Mouse (Mus musculus) layer of hippocampus, adult 8-10 months (tissue): ENCODE measurements around the gene Gon7. TPM values are rescaled to one million over a fixed set of nuclear protein-coding genes. Genes with fewer than 3 reads are reported as not detected.

ENCODE experiments used
- DNase-seq, 2 experiments: peaks; one replicate each; pipeline ENCODE4 v3.0.0; 2022; ENCODE audit warnings: low spot score in 2 of 2
- total RNA-seq, 4 experiments: library from RNA; stranded (reverse); gene quantifications; 2 replicates each; pipeline ENCODE4 v1.2.4; 2022

Gene Gon7
- total RNA-seq, 4 experiments from 2014 or later = 10.9 to 13.3 (median 12.1) TPM

DNA sequence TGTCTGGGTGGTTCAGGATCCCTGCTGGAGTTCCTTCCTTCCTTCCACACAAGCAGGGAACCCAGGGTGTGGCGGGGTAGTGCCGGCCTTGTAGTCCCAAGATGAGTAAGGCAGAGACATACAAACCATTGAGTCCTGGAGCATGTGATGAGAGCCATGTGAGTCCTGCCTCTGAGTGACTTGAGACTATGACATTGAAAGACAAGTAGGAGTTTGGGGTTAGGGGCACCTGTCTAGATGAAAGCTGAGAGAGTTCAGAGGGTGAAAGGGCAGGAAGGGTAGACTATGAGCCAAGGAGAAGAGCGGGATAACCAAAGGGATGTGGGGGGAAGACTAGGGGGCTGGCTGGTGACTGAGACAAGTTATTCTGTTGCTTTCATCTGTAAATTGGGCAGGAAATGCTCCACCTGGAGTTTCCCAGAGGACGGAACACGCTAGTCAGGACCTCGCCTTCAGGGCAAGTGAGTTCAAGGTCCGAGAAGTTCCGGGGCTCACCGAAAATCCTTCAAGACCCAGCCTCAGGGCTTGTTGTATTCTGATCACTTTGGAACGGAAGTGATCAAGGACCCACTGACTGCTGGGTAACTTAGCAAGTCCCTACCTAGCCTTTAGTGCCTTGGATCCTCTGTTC lies 50.7 kb downstream of the Gon7 start:
- DNase-seq = no peak

DNA sequence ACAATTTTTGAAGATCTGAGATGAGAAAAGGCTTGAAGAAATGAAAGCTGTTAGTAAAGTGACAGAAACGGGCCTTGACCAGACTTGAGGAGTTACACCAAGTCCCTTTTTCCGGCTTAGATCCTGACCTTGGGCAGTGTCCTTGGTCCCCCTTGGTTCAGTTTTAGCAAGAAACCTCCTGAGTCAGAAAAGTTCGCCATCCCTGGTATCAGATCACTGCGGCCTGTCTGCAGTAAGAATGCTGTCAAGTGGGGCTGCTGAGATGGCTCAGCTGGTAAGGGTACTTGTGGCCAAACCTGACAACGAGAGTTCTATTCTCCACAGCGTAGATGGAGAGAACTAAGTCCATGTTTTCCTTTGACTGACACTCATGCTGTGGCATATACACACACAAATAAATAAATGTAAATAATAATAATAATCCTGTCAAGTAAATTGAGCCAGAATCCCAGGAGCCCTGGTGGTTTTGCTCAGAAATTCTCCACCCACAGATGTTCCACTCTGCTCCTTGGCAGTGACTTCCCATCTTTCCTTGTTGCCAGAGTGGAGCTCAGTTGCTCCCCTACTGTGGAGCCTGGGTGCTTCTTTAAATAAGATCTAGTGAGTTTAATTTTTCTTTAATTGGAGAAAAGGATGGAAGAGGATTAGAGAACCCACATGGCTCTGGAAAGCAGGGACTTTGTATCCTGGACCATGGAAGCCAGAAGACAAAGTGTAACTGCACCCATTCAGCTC lies 51.5 kb downstream of the Gon7 start:
- no peak for DNase-seq

DNA sequence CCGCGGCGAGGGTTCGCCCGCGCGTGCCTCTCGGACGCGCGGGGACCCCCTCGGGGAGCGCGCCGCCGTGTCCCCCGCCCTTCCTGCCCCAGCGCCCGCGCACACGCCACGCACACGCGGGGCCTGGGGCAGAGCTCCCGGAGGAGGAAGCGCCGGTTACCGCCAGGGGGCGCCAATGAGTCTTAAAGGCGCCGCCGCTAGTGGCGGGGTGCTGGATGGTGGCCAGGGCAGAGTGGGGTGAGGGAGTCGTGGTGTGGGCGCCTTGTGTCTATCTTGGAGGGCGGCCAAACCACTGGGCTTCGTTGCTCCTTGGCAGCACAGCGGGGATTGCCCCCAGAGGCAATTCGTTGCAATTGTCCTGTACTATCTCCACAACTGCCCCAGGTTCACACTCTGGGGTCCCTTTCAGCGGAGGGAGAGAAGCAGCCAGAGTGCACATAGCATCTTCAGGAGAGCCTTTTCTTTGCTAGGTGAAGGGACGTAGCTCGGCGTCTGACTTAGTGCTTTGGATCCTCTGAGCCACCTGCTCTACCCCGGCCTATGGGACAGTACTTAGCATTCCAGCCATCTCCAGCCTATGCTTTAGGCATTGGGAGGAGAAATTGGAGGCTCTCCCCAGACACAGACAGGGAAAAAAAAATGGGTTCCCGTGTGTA lies 52.3 kb downstream of the Gon7 start:
- DNase-seq = peak; percentile 82 to 90

DNA sequence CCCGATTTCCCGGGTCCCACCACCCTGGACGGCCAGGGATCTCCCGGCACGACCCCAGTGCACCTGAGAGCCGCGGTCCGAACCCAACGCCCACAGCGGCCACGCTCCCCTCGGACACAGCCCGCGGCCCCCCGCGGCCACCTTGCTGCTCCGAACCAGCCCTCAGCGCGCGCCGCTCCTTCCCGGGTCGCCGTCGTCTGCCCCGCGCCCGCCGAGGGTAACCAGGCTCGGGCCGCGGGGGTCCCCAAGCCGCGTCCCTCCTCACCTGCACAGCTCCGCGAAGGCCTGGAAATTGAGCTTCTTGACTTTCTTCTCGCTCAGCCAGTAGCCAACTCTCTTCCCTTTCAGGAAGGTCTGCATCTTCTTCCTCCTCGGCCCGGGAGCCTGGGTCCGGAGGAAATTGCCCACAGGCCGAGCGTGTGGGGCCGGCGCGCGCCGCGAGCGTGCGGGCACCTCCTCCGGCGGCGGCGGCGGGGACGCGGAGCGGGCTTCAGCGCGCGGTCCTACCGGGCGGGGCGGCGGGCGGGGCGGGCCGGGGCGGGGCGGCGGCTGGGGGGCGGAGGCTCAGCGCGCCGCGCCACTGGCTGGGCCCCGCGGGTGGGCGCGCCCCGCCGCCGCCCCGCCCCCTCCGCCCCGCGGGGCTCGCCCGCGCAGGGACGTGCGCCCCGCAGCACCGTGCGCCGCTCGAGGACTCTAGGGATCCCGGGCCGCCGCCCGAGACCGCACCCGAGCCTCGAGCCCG lies 53.0 kb downstream of the Gon7 start, which contains the start of gene Itpk1:
Itpk1 (minus strand) TSS at position 474 of the 742 bp plus-strand sequence.
- DNase-seq = no peak

DNA sequence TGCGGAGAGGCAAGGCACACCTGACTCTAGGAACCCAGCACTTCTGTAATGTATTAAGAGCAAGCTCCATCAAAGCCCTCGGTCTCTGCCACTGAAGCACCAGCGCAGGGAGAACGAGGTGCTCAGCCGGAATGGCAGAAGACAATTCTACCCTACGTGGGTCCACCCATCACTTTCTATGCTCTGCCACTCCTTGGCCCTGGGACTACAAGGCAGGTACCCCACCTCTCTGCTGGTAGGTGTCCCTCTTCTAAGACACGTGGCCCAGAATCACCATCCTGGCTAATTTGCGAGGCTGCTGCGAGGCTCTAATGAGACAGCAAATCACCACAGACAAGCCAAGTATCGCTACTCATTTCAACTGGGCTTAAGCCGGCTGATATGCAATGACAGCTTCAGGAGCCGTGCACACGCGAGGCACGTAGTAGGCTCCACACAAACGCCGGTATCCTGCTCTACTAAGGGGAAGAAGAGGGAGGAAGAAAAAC lies 53.6 kb downstream of the Gon7 start:
- no peak for DNase-seq

DNA sequence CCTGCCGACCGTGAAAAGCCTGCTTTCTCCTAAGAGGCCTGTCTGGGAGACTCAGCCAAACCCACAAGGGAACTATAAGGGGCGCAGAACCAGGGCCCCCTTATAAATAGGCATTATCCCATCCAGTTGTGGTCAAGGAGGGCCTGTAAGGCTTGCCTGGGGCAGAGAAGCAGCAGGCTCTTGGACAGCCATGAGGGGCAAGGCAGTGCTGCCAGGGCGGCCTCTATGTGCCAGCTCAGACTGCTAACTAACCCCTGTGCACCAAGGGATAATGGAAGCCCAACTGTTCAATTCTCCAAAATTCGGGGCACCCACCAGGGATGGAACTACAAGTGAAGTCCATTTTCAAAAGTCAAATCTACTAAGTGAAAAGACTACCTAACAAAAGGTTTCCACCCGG lies 54.2 kb downstream of the Gon7 start:
- DNase-seq = no peak

Other genes with a start within 250 kb of the Gon7 start
- 100 to 1,000 TPM; 115 to 125 (median 120) TPM for gene Chga, start 202.8 kb downstream of the Gon7 start, total RNA-seq
- gene Itpk1, start 52.9 kb downstream of the Gon7 start, total RNA-seq = 10 to 100 TPM; 57.5 to 71.0 (median 61.8) TPM
- 10 to 100 TPM; 25.7 to 29.4 (median 26.8) TPM for gene Moap1, start 14.1 kb downstream of the Gon7 start, total RNA-seq
- gene Tmem251, start 14.0 kb downstream of the Gon7 start, total RNA-seq = 1 to 10 TPM; 4.9 to 6.4 (median 5.6) TPM
- not detected for gene Gm28051, start within 50 bp of the Gon7 start, total RNA-seq
- gene Ubr7, start 164 bp upstream of the Gon7 start, total RNA-seq = 10 to 100 TPM; 28.8 to 33.1 (median 31.7) TPM
- gene Gm20604, start 869 bp upstream of the Gon7 start, total RNA-seq = 10 to 100 TPM; 12.3 to 15.5 (median 14.9) TPM
- 10 to 100 TPM; 19.1 to 24.3 (median 20.9) TPM for gene Btbd7, start 120.7 kb upstream of the Gon7 start, total RNA-seq
- not detected for gene Cox8c, start 141.5 kb upstream of the Gon7 start, total RNA-seq
- 10 to 100 TPM; 43.4 to 60.3 (median 54.2) TPM for gene Unc79, start 191.1 kb upstream of the Gon7 start, total RNA-seq